Mouse (Mus musculus): ENCODE measurements around the gene Gtf3c2. TPM values are rescaled to one million over a fixed set of nuclear protein-coding genes. Genes with fewer than 3 reads are reported as not detected.
"Not testable (repeated sequence)": the region's sequence is repeated elsewhere in the genome, so short reads cannot be mapped to it uniquely, and the experiment has no call there.

Gtf3c2 gene
- total RNA-seq (2017) = 64.3 and 83.3 TPM in 2 replicates

DNA sequence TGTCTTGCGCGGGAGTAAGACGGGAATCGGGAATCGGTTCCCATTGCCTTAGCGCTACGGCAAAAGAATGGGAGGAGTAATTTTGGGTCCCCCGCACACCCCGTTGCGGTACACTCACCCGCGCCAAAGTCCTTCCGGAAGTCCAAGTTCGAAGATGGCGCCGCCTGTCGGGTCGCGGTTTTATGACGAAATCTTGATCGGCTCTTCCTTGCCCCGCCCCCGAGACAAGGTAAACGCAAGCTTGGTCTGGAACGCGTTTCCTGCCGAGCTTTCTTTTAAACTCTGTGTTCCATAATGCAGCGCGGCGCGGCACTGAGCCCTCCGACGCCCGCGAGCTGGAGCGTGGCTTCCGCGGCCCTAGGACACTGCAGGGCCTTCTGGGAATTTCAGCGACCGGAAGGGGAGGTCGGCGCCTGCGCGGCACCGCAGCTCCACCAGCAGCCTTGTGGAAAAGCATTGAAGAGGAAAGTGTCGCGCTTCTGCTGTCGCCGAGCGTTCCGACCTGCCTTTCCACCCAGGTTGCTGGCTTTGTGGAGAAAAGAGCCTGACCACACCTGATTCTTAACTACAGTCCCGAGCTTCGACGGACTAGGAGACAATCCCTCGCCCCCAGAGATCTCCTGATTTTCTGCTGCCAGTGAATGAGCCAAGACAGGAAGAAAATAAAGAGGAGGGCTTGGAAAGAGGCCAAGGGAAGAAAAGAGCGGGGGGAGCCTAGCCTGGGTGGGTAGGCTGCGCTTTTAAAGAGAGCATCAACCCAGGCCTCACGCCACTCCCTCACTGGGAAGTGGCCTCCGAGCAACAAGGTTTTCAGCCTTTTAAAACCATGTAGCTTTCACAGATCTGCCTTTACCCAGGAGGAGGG, at the start of gene Gtf3c2, which contains the start of gene Gm29609:
TSS of gene Gtf3c2 (minus strand) at position 379 of the 865 bp plus-strand sequence.
TSS of gene Gm29609 (minus strand) at position 146 of the 865 bp plus-strand sequence.
- peak; percentile 88 to 89 for ATAC-seq (replicated peaks in 1 of 2; ENCODE audit: insufficient read depth in 1 of 2, low FRiP score in 2 of 2, low TSS enrichment in 1 of 2, low read depth in 1 of 2, poor library complexity in 2 of 2, severe bottlenecking in 2 of 2)

DNA sequence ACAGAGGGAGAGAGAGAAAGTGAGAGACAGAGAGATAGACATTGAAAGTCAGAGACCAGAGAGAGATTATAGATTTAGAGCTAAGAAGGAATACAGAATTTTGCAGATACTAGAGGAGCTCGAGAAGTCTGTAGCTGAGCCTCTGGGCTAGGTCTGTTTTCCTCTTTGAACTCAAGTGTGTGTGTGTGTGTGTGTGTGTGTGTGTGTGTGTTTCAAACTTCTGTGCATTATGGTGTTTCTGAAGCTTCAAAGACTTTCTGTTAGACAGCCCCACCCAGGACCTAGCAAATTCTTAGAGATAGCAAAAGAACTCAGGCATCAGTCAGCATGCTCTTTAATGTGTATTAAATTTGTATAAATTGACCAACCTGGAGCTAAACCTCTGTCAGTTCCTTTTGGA, 46.7 kb upstream of the Gtf3c2 start:
- ATAC-seq (replicated peaks in 1 of 2; ENCODE audit: insufficient read depth in 1 of 2, low FRiP score in 2 of 2, low TSS enrichment in 1 of 2, low read depth in 1 of 2, poor library complexity in 2 of 2, severe bottlenecking in 2 of 2) = no peak

- no peak for ATAC-seq (replicated peaks in 1 of 2; ENCODE audit: insufficient read depth in 1 of 2, low FRiP score in 2 of 2, low TSS enrichment in 1 of 2, low read depth in 1 of 2, poor library complexity in 2 of 2, severe bottlenecking in 2 of 2)
These were observed 42.8 kb upstream of the Gtf3c2 start for GRCm38 (mm10) chr5:31222696-31223095.

DNA sequence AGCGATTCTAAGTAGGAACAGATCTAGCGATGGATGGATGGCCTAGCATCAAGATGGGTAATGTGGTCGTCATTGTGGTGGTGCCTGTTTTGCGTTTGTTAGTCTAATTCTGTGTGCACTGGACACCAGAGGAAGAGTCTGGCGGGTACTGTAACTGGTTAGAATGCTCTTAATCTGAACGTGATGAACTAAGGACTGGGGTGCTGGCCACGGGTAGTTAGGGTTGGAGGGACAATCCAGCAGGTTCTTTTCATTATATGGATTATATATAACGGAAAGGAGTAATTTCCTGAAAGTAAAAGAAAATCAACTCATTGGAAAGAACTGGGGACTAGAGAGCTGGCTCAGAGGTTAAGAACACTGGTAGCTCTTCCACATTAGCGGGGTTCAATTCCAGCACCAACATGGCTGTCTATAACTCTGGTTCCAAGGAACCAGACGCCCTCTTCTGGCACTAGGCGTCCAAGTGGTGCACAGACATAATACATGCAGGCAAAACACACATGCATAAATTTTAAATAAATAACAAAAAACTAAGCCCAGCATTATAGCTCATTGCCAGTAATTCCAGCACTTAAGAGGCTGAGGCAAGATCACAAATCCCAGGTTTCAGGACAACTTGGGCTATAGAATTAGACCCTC, 41.5 kb upstream of the Gtf3c2 start:
- ATAC-seq (replicated peaks in 1 of 2; ENCODE audit: insufficient read depth in 1 of 2, low FRiP score in 2 of 2, low TSS enrichment in 1 of 2, low read depth in 1 of 2, poor library complexity in 2 of 2, severe bottlenecking in 2 of 2) = 0 out of 4 replicates have a peak, but pooled peaks of 1 of the 2 experiments have one; percentile 1

GRCm38 (mm10) chr5:31220448-31221303, 40.7 kb upstream of the Gtf3c2 start, which contains the start of gene Ppm1g:
Gene Ppm1g (minus strand): TSS chr5:31220687.
- ATAC-seq (replicated peaks in 1 of 2; ENCODE audit: insufficient read depth in 1 of 2, low FRiP score in 2 of 2, low TSS enrichment in 1 of 2, low read depth in 1 of 2, poor library complexity in 2 of 2, severe bottlenecking in 2 of 2) = peak; percentile 92 to 93

GRCm38 (mm10) chr5:31219911-31220447, 40.0 kb upstream of the Gtf3c2 start:
- peak; percentile 24; a peak in 2 of 4 replicates for ATAC-seq (replicated peaks in 1 of 2; ENCODE audit: insufficient read depth in 1 of 2, low FRiP score in 2 of 2, low TSS enrichment in 1 of 2, low read depth in 1 of 2, poor library complexity in 2 of 2, severe bottlenecking in 2 of 2)

- ATAC-seq (replicated peaks in 1 of 2; ENCODE audit: insufficient read depth in 1 of 2, low FRiP score in 2 of 2, low TSS enrichment in 1 of 2, low read depth in 1 of 2, poor library complexity in 2 of 2, severe bottlenecking in 2 of 2) = no peak
These were observed 39.5 kb upstream of the Gtf3c2 start for GRCm38 (mm10) chr5:31219474-31219873.

DNA sequence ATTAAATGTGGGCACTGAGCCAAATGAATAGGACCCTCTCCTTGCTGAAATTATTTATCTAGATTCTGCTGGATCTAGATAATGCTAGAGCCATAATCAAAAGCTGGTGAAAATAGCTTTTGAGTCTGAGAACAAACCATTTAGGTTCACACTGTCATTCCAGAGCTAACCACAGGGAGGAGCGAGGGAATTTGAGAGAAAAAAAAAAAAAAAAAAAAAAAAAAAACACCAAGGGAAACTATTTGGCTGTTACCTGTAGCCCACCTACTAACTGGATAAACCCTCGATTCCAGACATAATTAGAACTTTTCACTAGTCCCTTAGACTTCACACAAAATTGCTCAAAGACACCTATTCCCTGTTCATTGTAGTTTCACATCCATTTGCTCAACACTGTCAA, 39.1 kb upstream of the Gtf3c2 start:
- ATAC-seq (replicated peaks in 1 of 2; ENCODE audit: insufficient read depth in 1 of 2, low FRiP score in 2 of 2, low TSS enrichment in 1 of 2, low read depth in 1 of 2, poor library complexity in 2 of 2, severe bottlenecking in 2 of 2) = no peak

GRCm38 (mm10) chr5:31218294-31218693, 38.4 kb upstream of the Gtf3c2 start:
- no peak; a peak in 1 of 4 replicates for ATAC-seq (replicated peaks in 1 of 2; ENCODE audit: insufficient read depth in 1 of 2, low FRiP score in 2 of 2, low TSS enrichment in 1 of 2, low read depth in 1 of 2, poor library complexity in 2 of 2, severe bottlenecking in 2 of 2)

GRCm38 (mm10) chr5:31216554-31216953, 36.6 kb upstream of the Gtf3c2 start:
- ATAC-seq (replicated peaks in 1 of 2; ENCODE audit: insufficient read depth in 1 of 2, low FRiP score in 2 of 2, low TSS enrichment in 1 of 2, low read depth in 1 of 2, poor library complexity in 2 of 2, severe bottlenecking in 2 of 2) = not testable (repeated sequence)

DNA sequence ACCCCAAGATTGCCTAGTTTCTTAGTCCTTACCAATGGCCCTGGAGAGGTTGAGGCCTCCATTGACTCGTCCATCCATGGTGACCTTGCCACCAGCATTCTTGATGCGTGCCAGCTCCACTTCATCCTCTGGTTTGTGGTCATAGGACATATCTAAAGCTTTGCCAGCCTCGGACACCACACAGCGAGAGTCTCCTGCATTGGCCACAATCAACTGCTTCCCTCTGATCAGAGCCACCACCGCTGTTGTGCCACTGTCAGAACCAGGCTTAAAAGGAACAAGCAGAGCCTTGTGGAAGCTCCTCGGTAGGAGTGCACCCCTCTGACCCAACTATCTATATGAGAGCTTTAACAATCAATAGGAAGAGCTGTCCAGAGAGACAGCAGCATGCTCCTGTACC, 24.5 kb upstream of the Gtf3c2 start:
- no peak for ATAC-seq (replicated peaks in 1 of 2; ENCODE audit: insufficient read depth in 1 of 2, low FRiP score in 2 of 2, low TSS enrichment in 1 of 2, low read depth in 1 of 2, poor library complexity in 2 of 2, severe bottlenecking in 2 of 2)

DNA sequence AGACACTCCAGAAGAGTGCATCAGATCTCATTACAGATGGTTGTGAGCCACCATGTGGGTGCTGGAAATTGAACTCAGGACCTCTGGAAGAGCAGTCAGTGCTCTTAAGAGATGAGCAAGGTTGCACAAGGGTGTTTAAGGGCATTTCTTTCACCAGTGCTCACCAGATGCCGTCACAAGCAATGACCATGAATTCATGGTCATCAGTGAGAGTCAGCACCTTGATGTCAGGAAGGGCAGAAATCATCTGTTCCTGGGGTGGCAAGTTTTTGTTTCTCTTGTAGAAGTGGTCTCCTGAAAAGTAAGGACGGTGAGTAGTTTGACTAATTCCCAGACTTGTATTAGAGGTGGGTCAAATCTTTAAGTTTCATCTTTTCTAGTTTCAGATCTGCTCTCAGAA, 23.9 kb upstream of the Gtf3c2 start:
- ATAC-seq (replicated peaks in 1 of 2; ENCODE audit: insufficient read depth in 1 of 2, low FRiP score in 2 of 2, low TSS enrichment in 1 of 2, low read depth in 1 of 2, poor library complexity in 2 of 2, severe bottlenecking in 2 of 2) = no peak

- no peak for ATAC-seq (replicated peaks in 1 of 2; ENCODE audit: insufficient read depth in 1 of 2, low FRiP score in 2 of 2, low TSS enrichment in 1 of 2, low read depth in 1 of 2, poor library complexity in 2 of 2, severe bottlenecking in 2 of 2)
These were observed 23.0 kb upstream of the Gtf3c2 start for GRCm38 (mm10) chr5:31202933-31203332.

- ATAC-seq (replicated peaks in 1 of 2; ENCODE audit: insufficient read depth in 1 of 2, low FRiP score in 2 of 2, low TSS enrichment in 1 of 2, low read depth in 1 of 2, poor library complexity in 2 of 2, severe bottlenecking in 2 of 2) = peak; percentile 99
These were observed 22.0 kb upstream of the Gtf3c2 start, which contains the start of gene Zfp513 for GRCm38 (mm10) chr5:31201742-31202590. Gene Zfp513 (minus strand): TSS chr5:31202303.

DNA sequence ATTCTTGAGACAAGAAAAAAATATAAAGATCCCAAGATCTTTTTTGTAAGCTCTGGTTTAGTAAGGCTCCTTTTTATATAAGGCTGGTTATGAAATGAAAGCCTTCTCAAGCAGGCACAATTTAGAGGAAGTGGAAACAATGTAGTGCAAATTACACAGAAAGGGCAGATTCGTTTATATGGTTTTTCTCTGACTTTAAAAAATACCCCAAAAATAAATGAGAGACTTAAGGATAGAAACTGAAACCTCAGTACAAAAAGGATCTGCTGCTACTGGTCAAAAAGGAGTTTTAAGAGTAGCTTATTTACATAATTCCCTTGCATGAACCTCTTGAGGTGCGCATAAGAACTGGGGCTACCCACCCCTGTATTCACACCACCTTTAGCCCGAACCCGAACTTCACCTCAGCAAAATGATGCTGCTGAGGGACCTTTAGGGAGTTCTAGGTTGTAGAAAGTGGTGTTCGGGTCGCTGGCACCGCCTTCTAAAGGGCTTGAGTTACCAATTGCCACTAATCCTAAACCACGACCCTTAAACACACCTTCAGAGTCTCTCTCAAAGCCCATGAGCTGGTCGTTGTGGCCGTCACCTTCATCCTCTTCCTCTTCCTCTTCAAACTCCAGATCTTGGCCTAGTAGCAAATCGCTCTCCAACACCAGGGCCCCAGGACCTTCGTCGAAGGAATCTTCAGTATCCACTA, 21.2 kb upstream of the Gtf3c2 start:
- no peak for ATAC-seq (replicated peaks in 1 of 2; ENCODE audit: insufficient read depth in 1 of 2, low FRiP score in 2 of 2, low TSS enrichment in 1 of 2, low read depth in 1 of 2, poor library complexity in 2 of 2, severe bottlenecking in 2 of 2)

- no peak for ATAC-seq (replicated peaks in 1 of 2; ENCODE audit: insufficient read depth in 1 of 2, low FRiP score in 2 of 2, low TSS enrichment in 1 of 2, low read depth in 1 of 2, poor library complexity in 2 of 2, severe bottlenecking in 2 of 2)
These were observed 20.4 kb upstream of the Gtf3c2 start for GRCm38 (mm10) chr5:31200327-31200768.

Measured in hematopoietic stem cell, adult 5-6 weeks (primary cell).